Mouse (Mus musculus): ENCODE measurements around the gene Vipr2. TPM values are rescaled to one million over a fixed set of nuclear protein-coding genes. Genes with fewer than 3 reads are reported as not detected.

The Vipr2 gene
- polyA plus RNA-seq (2017; shearing (Covaris generic)), result 0.22 TPM

GRCm38 (mm10) chr12:116077074-116077854, at the start of gene Vipr2:
Vipr2 (plus strand) TSS chr12:116077726.

GRCm38 (mm10) chr12:116047440-116048377, 29.8 kb upstream of the Vipr2 start, which contains the start of gene Zfp386:
Zfp386 (plus strand) TSS chr12:116047724.

Other genes with a start within 250 kb of the Vipr2 start
- gene Zfp386, start 30.0 kb upstream of the Vipr2 start, polyA plus RNA-seq (2017; shearing (Covaris generic)), result 43.2 TPM
- gene Wdr60, start 185.3 kb downstream of the Vipr2 start, polyA plus RNA-seq (2017; shearing (Covaris generic)), result 1.8 TPM
- not detected for gene Gm11027, start 197.7 kb downstream of the Vipr2 start, polyA plus RNA-seq (2017; shearing (Covaris generic))
- gene Esyt2, start 203.5 kb downstream of the Vipr2 start, polyA plus RNA-seq (2017; shearing (Covaris generic)), result 39.8 TPM

Data from activated CD4-positive, CD25-positive, alpha-beta regulatory T cell, adult 9 weeks (primary cell).